Mouse (Mus musculus) cortical plate, adult 2 months (tissue): ENCODE data around the gene Casq2.

Experiments used
- CTCF ChIP-seq: fragments of 200-500 bp; IDR thresholded peaks from 2 replicates; pipeline ENCODE4 v1.5.1; 2011; ENCODE audit warnings: mild to moderate bottlenecking, control low read depth, low read length; ENCODE audit not compliant: insufficient read depth; ENCODE audit errors: extremely low read depth
- POLR2A ChIP-seq: fragments of 200-500 bp; IDR thresholded peaks from 2 replicates; pipeline ENCODE4 v1.6.1; 2011; ENCODE audit warnings: mild to moderate bottlenecking, low read length, control low read depth; ENCODE audit not compliant: insufficient read depth; ENCODE audit errors: extremely low read depth

DNA sequence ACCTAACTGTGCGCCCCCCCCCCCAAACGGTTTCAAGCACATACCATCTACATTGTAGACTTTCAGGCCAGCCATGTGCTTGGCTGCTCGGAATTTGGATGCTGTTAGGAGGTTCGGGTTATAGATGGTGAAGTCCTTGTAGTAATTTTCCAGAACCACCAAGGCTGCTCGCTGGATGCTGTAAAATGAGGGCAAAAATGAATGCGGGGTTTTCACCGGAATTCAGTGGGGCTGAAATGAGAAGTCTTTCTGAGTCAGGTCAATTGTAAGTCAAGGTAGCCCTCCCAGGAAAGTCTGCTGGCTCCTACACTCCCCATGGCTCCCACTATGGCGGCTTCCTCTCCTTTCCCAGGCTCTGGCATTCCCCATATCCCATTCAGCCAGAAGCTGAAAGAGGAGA lies 80.6 kb downstream of the Casq2 start:
- TF ChIP-seq CTCF (no peak), POLR2A (no peak)
